ENCODE assay signal across 10 mouse cellular contexts in genomic region chr1:90412511-90413045, GRCm38 (mm10).
DNase-seq lines count a peak whose midpoint lies in the region; ATAC-seq and TF ChIP-seq lines count a peak whose summit lies in the region.
"Had no signal": no experiment of that assay in that cellular context is flagged by ENCODE, and none has a peak within 500 bp of the region (broad histone marks: within the 10 kb centered on the region; RNA-seq: fewer than 3 reads in every experiment).

No protein-coding gene starts in this region.

- 48% methylated on average over 9 of the region's 9 CpGs for WGBS in lung, postnatal 0 days

- H3K4me3 ChIP-seq in lung, postnatal 0 days (ENCODE audit: low read depth, low read length): no peak overlapping the region
- H3K4me3 ChIP-seq: hindbrain, embryonic 15.5 days had no signal

- no peaks in the 10 kb centered on the region for H3K4me1 ChIP-seq in lung, postnatal 0 days (ENCODE audit: insufficient read depth, low read depth, low read length)
- H3K4me1 ChIP-seq: hindbrain, embryonic 15.5 days had no signal

- no peak overlapping the region for H3K4me2 ChIP-seq in lung, postnatal 0 days (replicated peaks; ENCODE audit: low read depth, low read length)
- H3K4me2 ChIP-seq: hindbrain, embryonic 15.5 days had no signal

- peak; percentile 46 for DNase-seq in embryo, embryonic 10 days (ENCODE audit: low spot score)
- no peak for DNase-seq in embryo, embryonic 11 days
- DNase-seq in heart, adult 11 months: peak; percentile 97
- DNase-seq in kidney, adult 11 months: peak; percentile 57
- DNase-seq in lung, postnatal 0 days (ENCODE audit: low spot score): peak; percentile 73
- DNase-seq in urinary bladder, postnatal 10 days (ENCODE audit: low spot score): no peak
- DNase-seq: cerebellum, adult 11-12 months had no signal

- TF ChIP-seq EP300 in lung, postnatal 0 days (IDR thresholded peaks at IDR 0.05): peak; percentile 88

- H3K9me3 ChIP-seq in lung, postnatal 0 days (ENCODE audit: low read length): no peaks in the 10 kb centered on the region
- H3K9me3 ChIP-seq: hindbrain, embryonic 15.5 days had no signal

- no peak for TF ChIP-seq CTCF in lung, postnatal 0 days (IDR thresholded peaks at IDR 0.05)

- no peak overlapping the region for H3K9ac ChIP-seq in lung, postnatal 0 days (replicated peaks; ENCODE audit: low read depth)
- H3K9ac ChIP-seq: hindbrain, embryonic 15.5 days had no signal

- H3K27ac ChIP-seq in lung, postnatal 0 days (ENCODE audit: low read length): no peak overlapping the region; the same call in 1 of the 2 replicates
- H3K27ac ChIP-seq: hindbrain, embryonic 15.5 days had no signal

- peak; percentile 81 for ATAC-seq in lung, postnatal 0 days
- no peak for ATAC-seq in frontal cortex, adult (ENCODE audit: low TSS enrichment)
- no peak for ATAC-seq in CD4-positive, CD25-positive, alpha-beta regulatory T cell, adult 4 months

- H3K36me3 ChIP-seq in lung, postnatal 0 days (ENCODE audit: insufficient read depth, low read length): no peaks in the 10 kb centered on the region
- H3K36me3 ChIP-seq: hindbrain, embryonic 15.5 days had no signal

- no peaks in the 10 kb centered on the region for H3K27me3 ChIP-seq in lung, postnatal 0 days (replicated peaks; ENCODE audit: insufficient read depth, low read length)
- H3K27me3 ChIP-seq: hindbrain, embryonic 15.5 days had no signal

Comparison
In these comparisons a context has a peak if more than half of its experiments do, and no peak if none do; other contexts are left out.
1. DNase-seq: peak in embryo, embryonic 10 days (single experiment), heart, adult 11 months (single experiment), kidney, adult 11 months (single experiment) and lung, postnatal 0 days (single experiment); none in embryo, embryonic 11 days (single experiment) and urinary bladder, postnatal 10 days (single experiment).